Mouse (Mus musculus) limb, embryonic 10.5 days (tissue): ENCODE data around the gene Ppard. TPM values are rescaled to one million over a fixed set of nuclear protein-coding genes. Genes with fewer than 3 reads are reported as not detected.

ENCODE experiments used
- DNase-seq: peaks from one replicate; pipeline ENCODE4 v3.0.0-alpha.2; 2017; ENCODE audit warnings: low spot score
- H3K27ac ChIP-seq: fragments of 300-500 bp; sonication (generic); 2 replicates; pipeline ENCODE4 v1.5.1; 2016; ENCODE audit warnings: mild to moderate bottlenecking
- H3K27me3 ChIP-seq: fragments of 300-500 bp; sonication (generic); 2 replicates; pipeline ENCODE4 v1.6.1; 2016; ENCODE audit warnings: low read depth, mild to moderate bottlenecking; ENCODE audit not compliant: poor library complexity, severe bottlenecking
- H3K36me3 ChIP-seq: fragments of 300-500 bp; sonication (generic); 2 replicates; pipeline ENCODE4 v1.6.1; 2016; ENCODE audit warnings: mild to moderate bottlenecking, moderate library complexity
- H3K4me1 ChIP-seq: fragments of 300-500 bp; sonication (generic); 2 replicates; pipeline ENCODE4 v1.6.1; 2016
- H3K4me3 ChIP-seq: fragments of 300-500 bp; sonication (generic); 2 replicates; pipeline ENCODE4 v1.5.1; 2016; ENCODE audit warnings: mild to moderate bottlenecking, moderate library complexity
- H3K9me3 ChIP-seq: fragments of 300-500 bp; sonication (generic); replicated peaks from 2 replicates; pipeline ENCODE4 v1.6.1; 2016; ENCODE audit warnings: mild to moderate bottlenecking
- WGBS: fragments of 180-500 bp; shearing (Covaris S2); methylation state at CpG from one replicate; pipeline ENCODE4 v1.1.7; 2016; 5-methylcytosine and 5-hydroxymethylcytosine counted together
- polyA plus RNA-seq: library from polyadenylated mRNA; unstranded; fragments of >200 nt; fragmentation: Nextera tagmentation; extraction: Ambion mirVana; gene quantifications from 2 replicates; pipeline ENCODE4 v1.2.1, GENCODE M21; 2016

Ppard gene
- polyA plus RNA-seq, 1 experiment from 2014 or later: 1.9 TPM

- Histone ChIP-seq H3K4me1 (peaks cover 75% of the 10 kb centered on the region), H3K27ac (no peak overlapping the region), H3K27me3 (no peaks in the 10 kb centered on the region), H3K9me3 (no peaks in the 10 kb centered on the region), H3K4me3 (no peak overlapping the region), H3K36me3 (peaks cover 3% of the 10 kb centered on the region; the same call in 1 of the 2 replicates)
- WGBS: 91% methylated on average over 7 of the region's 7 CpGs
- DNase-seq: no peak
Observed at GRCm38 (mm10) chr17:28281866-28282441, 49.5 kb downstream of the Ppard start.

DNA sequence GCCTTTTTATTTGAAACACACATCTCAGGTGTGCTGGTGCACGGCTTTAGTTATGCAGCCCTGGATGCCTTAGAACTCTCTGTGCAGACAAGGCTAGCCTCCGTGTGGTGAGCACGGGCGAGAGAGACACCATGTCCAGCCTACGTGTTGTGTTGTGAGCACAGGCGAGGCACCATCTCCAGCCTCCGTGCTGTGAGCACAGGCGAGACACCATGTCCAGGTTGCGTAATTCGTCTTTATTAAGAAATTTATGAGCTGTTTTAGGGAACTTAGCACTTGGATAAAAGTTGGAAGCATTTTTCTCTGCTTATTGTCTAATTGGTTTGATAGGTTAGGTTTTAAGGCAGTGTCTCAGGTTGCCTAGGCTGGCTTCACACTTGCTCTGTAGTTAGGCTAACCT lies 50.7 kb downstream of the Ppard start:
- no peak for DNase-seq
- Histone ChIP-seq H3K36me3 (peaks cover 4% of the 10 kb centered on the region; the same call in 1 of the 2 replicates), H3K9me3 (no peaks in the 10 kb centered on the region), H3K4me1 (peaks cover 73% of the 10 kb centered on the region), H3K27me3 (no peaks in the 10 kb centered on the region), H3K27ac (no peak overlapping the region), H3K4me3 (no peak overlapping the region)
- 85% methylated on average over 10 of the region's 10 CpGs for WGBS

DNA sequence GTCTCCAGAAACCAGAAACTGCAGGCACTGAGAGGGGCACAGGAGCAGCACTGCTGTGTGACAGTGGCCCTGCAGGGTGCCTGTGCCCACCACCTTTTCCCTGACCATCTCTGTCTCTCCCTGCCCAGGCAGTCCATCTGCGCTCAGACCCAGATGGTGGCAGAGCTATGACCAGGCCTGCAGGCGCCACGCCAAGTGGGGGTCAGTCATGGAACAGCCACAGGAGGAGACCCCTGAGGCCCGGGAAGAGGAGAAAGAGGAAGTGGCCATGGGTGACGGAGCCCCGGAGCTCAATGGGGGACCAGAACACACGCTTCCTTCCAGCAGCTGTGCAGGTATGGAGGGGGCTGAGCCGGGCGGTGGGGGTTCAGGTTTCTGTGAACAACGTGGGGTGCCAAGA lies 53.6 kb downstream of the Ppard start:
- WGBS: 87% methylated on average over 10 of the region's 10 CpGs
- Histone ChIP-seq H3K27me3 (no peaks in the 10 kb centered on the region), H3K4me1 (peaks cover 47% of the 10 kb centered on the region), H3K36me3 (peaks cover 9% of the 10 kb centered on the region), H3K9me3 (no peaks in the 10 kb centered on the region), H3K4me3 (no peak overlapping the region), H3K27ac (peak overlapping the region; percentile 22)
- no peak for DNase-seq

DNA sequence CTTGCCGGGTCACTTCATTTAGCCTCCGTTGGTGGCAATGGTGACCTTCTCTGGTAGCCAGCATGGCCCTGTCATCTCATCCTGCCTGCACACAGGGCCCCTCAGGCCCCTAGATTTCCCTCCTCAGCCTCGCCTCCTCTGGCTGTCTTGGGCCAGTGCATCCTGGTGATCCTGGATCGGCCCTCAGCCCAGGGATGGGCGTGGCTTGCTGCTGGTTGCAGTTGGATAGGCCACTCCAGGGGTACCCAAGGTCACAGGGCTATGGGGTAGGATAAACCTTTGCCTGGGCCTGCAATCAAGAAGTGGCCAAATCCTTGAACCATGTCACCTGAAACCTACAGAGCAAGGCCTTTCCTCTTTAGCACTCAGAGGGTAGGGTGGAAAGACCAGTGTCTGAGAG lies 54.5 kb downstream of the Ppard start:
- H3K4me3 ChIP-seq: no peak overlapping the region
- peak overlapping the region; percentile 22; the same call in 1 of the 2 replicates for H3K27ac ChIP-seq
- DNase-seq: no peak
- no peaks in the 10 kb centered on the region for H3K27me3 ChIP-seq
- H3K9me3 ChIP-seq: no peaks in the 10 kb centered on the region
- H3K36me3 ChIP-seq: peaks cover 12% of the 10 kb centered on the region
- H3K4me1 ChIP-seq: peaks cover 43% of the 10 kb centered on the region
- WGBS: 51% methylated on average over 5 of the region's 5 CpGs

- Histone ChIP-seq H3K4me3 (no peak overlapping the region), H3K9me3 (no peaks in the 10 kb centered on the region), H3K4me1 (peaks cover 42% of the 10 kb centered on the region), H3K27me3 (no peaks in the 10 kb centered on the region), H3K27ac (peak overlapping the region; percentile 14; the same call in 1 of the 2 replicates), H3K36me3 (peaks cover 18% of the 10 kb centered on the region)
- no peak for DNase-seq
- 83% methylated on average over 8 of the region's 8 CpGs for WGBS
Observed at GRCm38 (mm10) chr17:28287578-28287977, 55.1 kb downstream of the Ppard start.

DNA sequence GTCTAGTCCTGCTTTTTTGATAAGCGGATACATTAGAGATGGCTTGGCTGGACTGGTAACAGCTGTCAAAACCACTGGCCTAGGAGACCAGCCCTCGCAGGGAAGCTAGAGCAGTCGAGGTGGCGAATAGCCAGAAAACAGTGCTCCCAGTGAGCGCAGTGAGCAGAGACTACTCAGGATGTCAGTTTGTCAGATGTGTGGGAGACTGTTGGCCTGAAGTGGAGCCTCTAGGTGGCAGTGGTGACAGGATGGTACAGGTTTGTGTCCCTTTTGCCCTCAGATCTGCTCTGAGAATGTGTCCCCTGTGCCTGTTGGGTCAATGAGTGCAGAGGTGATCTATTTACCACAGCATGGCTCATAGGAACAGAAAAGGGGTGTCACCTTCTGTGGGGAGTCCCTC lies 55.5 kb downstream of the Ppard start:
- H3K36me3 ChIP-seq: peaks cover 20% of the 10 kb centered on the region
- peaks cover 38% of the 10 kb centered on the region for H3K4me1 ChIP-seq
- DNase-seq: no peak
- no peaks in the 10 kb centered on the region for H3K9me3 ChIP-seq
- WGBS: 79% methylated on average over 5 of the region's 5 CpGs
- H3K4me3 ChIP-seq: no peak overlapping the region
- no peaks in the 10 kb centered on the region for H3K27me3 ChIP-seq
- no peak overlapping the region for H3K27ac ChIP-seq

DNA sequence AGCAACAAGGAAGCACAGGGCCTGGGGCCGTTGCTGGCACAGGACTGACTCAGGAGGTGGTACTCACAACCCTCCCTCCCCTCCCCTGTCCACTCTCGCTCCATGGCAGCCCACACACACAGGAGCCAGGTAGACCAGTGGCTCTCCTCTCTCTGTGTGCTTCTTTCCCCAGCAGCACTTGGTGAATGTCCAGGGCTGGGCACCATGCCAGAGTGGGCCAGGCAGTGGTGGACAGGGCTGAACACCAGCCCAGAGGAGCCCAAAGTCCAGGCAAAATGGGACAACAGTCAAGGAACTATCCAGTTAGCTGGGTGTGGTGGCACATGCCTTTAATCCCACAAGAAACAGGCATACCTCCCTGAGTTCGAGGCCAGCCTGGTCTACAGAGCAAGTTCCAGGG lies 57.8 kb downstream of the Ppard start:
- H3K27ac ChIP-seq: peak overlapping the region; percentile 37; the same call in 1 of the 2 replicates
- no peak for DNase-seq
- H3K9me3 ChIP-seq: no peaks in the 10 kb centered on the region
- H3K4me3 ChIP-seq: no peak overlapping the region
- WGBS: 86% methylated on average over 3 of the region's 3 CpGs
- H3K4me1 ChIP-seq: peaks cover 39% of the 10 kb centered on the region
- peaks cover 23% of the 10 kb centered on the region for H3K36me3 ChIP-seq
- H3K27me3 ChIP-seq: no peaks in the 10 kb centered on the region

GRCm38 (mm10) chr17:28290671-28291070 lies 58.2 kb downstream of the Ppard start:
- DNase-seq: no peak
- Histone ChIP-seq H3K4me3 (no peak overlapping the region), H3K27ac (0 out of 2 replicates have a peak overlapping the region, but pooled peaks have one; percentile 37), H3K4me1 (peaks cover 35% of the 10 kb centered on the region), H3K36me3 (peaks cover 23% of the 10 kb centered on the region), H3K9me3 (no peaks in the 10 kb centered on the region), H3K27me3 (no peaks in the 10 kb centered on the region)
- WGBS: 86% methylated on average over 11 of the region's 11 CpGs

DNA sequence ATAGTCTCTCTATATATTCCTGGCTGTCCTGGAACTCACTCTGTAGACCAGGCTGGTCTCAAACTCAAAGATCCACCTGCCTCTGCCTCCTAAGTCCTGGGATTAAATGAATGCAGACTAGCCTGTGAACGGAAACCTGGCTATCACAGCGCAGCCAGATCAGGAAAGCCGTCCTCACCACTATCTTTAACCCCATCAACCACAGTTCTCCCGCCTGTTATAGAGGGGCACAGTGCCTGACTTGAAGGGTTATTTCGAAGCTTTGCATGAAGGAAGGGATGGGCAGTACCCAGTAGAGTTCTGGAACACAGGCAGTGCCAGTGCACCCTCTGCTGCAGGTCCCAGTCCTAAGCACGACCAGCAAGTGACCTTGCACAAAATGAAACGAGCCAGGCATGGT lies 58.8 kb downstream of the Ppard start:
- Histone ChIP-seq H3K36me3 (peaks cover 23% of the 10 kb centered on the region), H3K4me3 (no peak overlapping the region), H3K27ac (no peak overlapping the region), H3K9me3 (no peaks in the 10 kb centered on the region), H3K27me3 (no peaks in the 10 kb centered on the region), H3K4me1 (peaks cover 29% of the 10 kb centered on the region)
- WGBS: 89% methylated on average over 7 of the region's 7 CpGs
- no peak for DNase-seq

DNA sequence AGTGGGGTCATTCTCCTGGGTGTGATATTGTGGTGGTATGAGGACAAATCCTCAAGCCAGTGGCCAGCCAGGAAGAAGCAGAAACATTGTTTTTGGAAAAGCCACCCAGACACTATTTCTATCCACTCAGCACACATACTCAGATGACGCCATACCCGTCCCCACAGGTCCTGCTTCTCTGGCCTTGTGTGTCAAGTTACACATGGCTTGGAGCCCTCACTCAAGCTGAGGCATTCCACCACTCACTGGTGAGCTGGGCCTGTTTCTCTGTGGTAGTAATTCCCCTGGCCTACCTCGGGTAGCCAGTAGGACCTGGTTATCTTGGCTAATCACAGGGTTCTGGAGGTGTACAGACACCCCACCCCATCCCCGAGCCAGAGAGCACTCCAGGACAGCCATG lies 61.2 kb downstream of the Ppard start:
- peaks cover 31% of the 10 kb centered on the region for H3K36me3 ChIP-seq
- 69% methylated on average over 4 of the region's 4 CpGs for WGBS

DNA sequence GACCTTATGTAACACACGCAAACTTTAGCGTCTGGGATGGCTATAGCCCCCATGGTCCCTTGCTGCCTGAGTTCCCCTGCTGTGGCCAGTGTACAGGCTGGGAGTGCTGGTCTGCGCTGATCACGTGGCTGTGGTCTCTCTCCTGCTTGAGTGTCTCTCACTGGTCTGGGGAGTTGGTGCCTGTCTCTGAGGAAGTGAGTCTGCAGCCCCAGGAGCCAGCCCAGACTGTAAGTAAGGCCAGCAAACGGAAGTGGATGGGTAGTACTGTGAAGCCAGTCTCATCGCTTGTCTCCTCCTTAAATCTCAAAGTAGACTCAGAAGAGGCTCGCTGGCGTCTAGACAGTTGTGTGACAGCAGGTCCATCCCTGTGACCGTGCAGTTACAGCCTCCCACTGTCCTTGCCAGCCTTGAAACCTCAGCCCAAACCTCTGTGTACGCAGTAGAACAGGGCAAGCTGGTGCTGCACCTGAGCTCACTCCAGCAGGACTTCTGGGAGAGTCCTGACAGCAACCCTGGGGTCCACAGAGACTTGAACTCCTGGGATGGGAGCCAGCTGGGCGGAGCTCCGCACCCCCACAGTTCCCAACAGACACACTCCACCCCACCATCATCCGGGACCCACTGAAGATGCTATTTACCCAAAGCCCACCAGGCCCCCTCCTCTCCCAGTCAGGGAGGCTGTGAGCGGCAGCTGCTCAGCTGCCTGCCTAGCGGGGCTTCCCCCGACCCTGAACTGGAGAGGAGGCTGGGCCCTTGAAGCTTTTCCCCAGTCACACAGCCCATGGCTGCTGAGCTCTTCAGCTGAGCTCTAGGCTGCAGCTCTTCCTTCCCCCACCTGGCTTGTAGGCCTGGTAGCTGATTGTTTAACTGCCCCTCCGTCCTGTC lies 62.2 kb downstream of the Ppard start:
- no peaks in the 10 kb centered on the region for H3K27me3 ChIP-seq
- H3K36me3 ChIP-seq: peaks cover 41% of the 10 kb centered on the region
- no peaks in the 10 kb centered on the region for H3K9me3 ChIP-seq
- H3K27ac ChIP-seq: peak overlapping the region; percentile 59
- 74% methylated on average over 17 of the region's 17 CpGs for WGBS
- no peak overlapping the region for H3K4me3 ChIP-seq
- peaks cover 28% of the 10 kb centered on the region for H3K4me1 ChIP-seq
- no peak for DNase-seq

More for the DNA sequence above, 61.2 kb downstream of the Ppard start:
- Histone ChIP-seq H3K4me1 (peaks cover 18% of the 10 kb centered on the region), H3K27ac (peak overlapping the region; percentile 59; the same call in 1 of the 2 replicates), H3K9me3 (no peaks in the 10 kb centered on the region), H3K27me3 (no peaks in the 10 kb centered on the region), H3K4me3 (no peak overlapping the region)
- DNase-seq: no peak

DNA sequence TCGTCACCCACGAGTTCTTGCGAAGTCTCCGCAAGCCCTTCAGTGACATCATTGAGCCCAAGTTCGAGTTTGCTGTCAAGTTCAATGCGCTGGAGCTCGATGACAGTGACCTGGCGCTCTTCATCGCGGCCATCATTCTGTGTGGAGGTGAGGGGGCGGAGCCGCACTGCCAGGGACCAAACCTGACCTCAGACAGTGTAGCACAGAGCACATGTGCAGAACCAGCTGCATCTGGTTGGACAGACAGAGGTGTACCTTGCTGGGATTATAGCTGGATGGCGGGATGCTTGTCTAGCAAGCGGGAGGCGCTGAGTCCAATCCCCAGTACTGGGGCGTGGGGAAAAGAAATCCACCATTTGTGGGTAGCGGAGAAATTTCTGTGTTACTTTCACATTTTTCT lies 66.4 kb downstream of the Ppard start:
- no peak overlapping the region for H3K4me3 ChIP-seq
- H3K36me3 ChIP-seq: peaks cover 30% of the 10 kb centered on the region
- 96% methylated on average over 17 of the region's 17 CpGs for WGBS
- H3K27ac ChIP-seq: peak overlapping the region; percentile 84
- peaks cover 37% of the 10 kb centered on the region for H3K4me1 ChIP-seq
- DNase-seq: no peak
- no peaks in the 10 kb centered on the region for H3K27me3 ChIP-seq
- H3K9me3 ChIP-seq: no peaks in the 10 kb centered on the region

GRCm38 (mm10) chr17:28299669-28300320 lies 67.3 kb downstream of the Ppard start:
- Histone ChIP-seq H3K9me3 (no peaks in the 10 kb centered on the region), H3K36me3 (peaks cover 30% of the 10 kb centered on the region), H3K27ac (peak overlapping the region; percentile 84), H3K27me3 (no peaks in the 10 kb centered on the region), H3K4me3 (0 out of 2 replicates have a peak overlapping the region, but pooled peaks have one; percentile 13), H3K4me1 (peaks cover 38% of the 10 kb centered on the region)
- 38% methylated on average over 10 of the region's 11 CpGs for WGBS
- no peak for DNase-seq
